Mouse (Mus musculus) limb, embryonic 15.5 days (tissue): ENCODE results near the gene Supt4a. TPM values are rescaled to one million over a fixed set of nuclear protein-coding genes. Genes with fewer than 3 reads are reported as not detected.

Source experiments
- ATAC-seq: fragments of 200-750 bp; cut with Nextera tagmentation; 2 replicates; pipeline ENCODE4 v1.8.0; 2017; ENCODE audit warnings: low read depth, moderate TSS enrichment; ENCODE audit not compliant: insufficient number of reproducible peaks, low FRiP score, low TSS enrichment
- H3K27ac ChIP-seq: fragments of 300-500 bp; sonication (generic); 2 replicates; pipeline ENCODE4 v1.5.1; 2015; ENCODE audit warnings: moderate library complexity, mild to moderate bottlenecking, inconsistent platforms
- H3K27me3 ChIP-seq: fragments of 300-500 bp; sonication (generic); 2 replicates; pipeline ENCODE4 v1.6.1; 2015; ENCODE audit warnings: inconsistent platforms
- H3K36me3 ChIP-seq: fragments of 300-500 bp; sonication (generic); 2 replicates; pipeline ENCODE4 v1.6.1; 2015; ENCODE audit warnings: inconsistent platforms
- H3K4me1 ChIP-seq: fragments of 300-500 bp; sonication (generic); 2 replicates; pipeline ENCODE4 v1.6.1; 2015; ENCODE audit warnings: inconsistent platforms
- H3K4me2 ChIP-seq: fragments of 300-500 bp; sonication (generic); 2 replicates; pipeline ENCODE4 v1.6.1; 2015; ENCODE audit warnings: mild to moderate bottlenecking, inconsistent platforms
- H3K4me3 ChIP-seq: fragments of 300-500 bp; sonication (generic); 2 replicates; pipeline ENCODE4 v1.5.1; 2015; ENCODE audit warnings: mild to moderate bottlenecking, inconsistent platforms
- H3K9ac ChIP-seq: fragments of 300-500 bp; sonication (generic); 2 replicates; pipeline ENCODE4 v1.6.1; 2015; ENCODE audit warnings: inconsistent platforms
- H3K9me3 ChIP-seq: fragments of 300-500 bp; sonication (generic); 2 replicates; pipeline ENCODE4 v1.6.1; 2016; ENCODE audit warnings: inconsistent platforms
- WGBS: fragments of 180-500 bp; shearing (Covaris S2); methylation state at CpG from one replicate; pipeline ENCODE4 v1.1.7; 2015; 5-methylcytosine and 5-hydroxymethylcytosine counted together
- polyA plus RNA-seq: library from polyadenylated mRNA; unstranded; fragments of >200 nt; fragmentation: Nextera tagmentation; extraction: Ambion mirVana; gene quantifications from 2 replicates; pipeline ENCODE4 v1.2.1, GENCODE M21; 2015

The Supt4a gene
- polyA plus RNA-seq, 1 experiment from 2014 or later = 155 TPM

DNA sequence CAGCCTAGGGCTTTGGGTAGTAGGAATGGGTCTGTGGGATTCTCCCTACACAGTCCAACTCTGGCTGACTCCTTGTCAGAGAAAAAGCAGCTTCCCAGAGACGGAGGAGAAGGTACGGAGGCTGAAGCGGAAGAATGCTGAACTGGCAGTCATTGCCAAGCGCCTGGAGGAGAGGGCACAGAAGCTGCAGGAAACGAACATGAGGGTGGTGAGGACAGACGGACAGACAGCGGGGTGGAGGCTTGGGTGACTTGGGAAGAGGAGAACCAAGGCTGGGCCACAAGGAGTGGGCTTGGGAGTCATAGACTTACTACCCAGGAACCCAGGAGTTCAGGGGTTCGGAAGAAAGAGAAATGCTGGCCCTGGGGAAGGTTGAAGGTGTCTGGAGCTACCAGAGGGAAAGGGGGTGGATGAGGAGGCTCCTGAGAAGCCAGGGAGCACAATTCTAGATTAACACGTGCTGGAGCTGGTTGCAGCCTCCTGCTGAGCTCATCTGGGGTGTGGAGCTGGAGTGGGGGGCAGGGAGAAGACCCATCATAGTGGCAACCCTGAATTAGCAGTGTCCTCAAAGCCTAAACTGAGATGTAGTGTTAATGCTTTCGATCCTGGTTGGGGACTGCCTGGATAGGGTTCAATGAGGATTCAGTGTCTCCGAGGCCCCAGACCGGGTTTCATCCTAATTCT lies 25.5 kb downstream of the Supt4a start:
- no peak overlapping the region for H3K4me3 ChIP-seq
- no peak for ATAC-seq
- H3K4me2 ChIP-seq = peak overlapping the region; percentile 93; the same call in 1 of the 2 replicates
- H3K27ac ChIP-seq = no peak overlapping the region
- WGBS = 44% methylated on average over 12 of the region's 12 CpGs
- H3K36me3 ChIP-seq = no peaks in the 10 kb centered on the region
- H3K27me3 ChIP-seq = peaks cover 91% of the 10 kb centered on the region
- H3K9ac ChIP-seq = no peak overlapping the region
- peaks cover 15% of the 10 kb centered on the region for H3K4me1 ChIP-seq
- H3K9me3 ChIP-seq = no peaks in the 10 kb centered on the region

DNA sequence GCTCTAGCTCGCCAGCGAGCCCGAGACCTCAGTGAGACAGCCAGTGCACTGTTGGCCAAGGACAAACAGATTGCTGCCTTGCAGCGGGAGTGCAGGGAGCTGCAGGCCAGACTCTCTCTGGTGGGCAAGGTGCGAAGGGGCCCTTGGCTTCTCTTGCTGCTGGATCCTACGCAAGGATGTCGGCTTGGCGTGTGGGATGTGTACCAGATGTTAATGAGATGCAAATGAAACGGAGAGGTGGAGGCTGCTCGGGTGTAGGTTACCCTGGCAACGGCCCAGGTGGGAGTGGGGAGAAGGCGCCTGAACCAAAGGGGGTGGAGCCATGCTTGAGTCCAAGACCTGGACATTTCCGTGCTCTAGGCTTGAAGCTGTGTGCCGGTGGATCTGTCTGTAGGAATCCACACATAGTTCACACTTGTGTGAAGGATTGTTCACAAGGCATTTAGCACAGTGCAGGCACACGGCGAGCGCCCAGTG lies 26.2 kb downstream of the Supt4a start:
- H3K9ac ChIP-seq = no peak overlapping the region
- ATAC-seq = no peak
- peaks cover 15% of the 10 kb centered on the region for H3K4me1 ChIP-seq
- peaks cover 87% of the 10 kb centered on the region for H3K27me3 ChIP-seq
- H3K36me3 ChIP-seq = no peaks in the 10 kb centered on the region
- H3K9me3 ChIP-seq = no peaks in the 10 kb centered on the region
- H3K4me2 ChIP-seq = peak overlapping the region; percentile 93
- no peak overlapping the region for H3K27ac ChIP-seq
- peak overlapping the region; percentile 45 for H3K4me3 ChIP-seq
- 1% methylated on average over 17 of the region's 17 CpGs for WGBS

DNA sequence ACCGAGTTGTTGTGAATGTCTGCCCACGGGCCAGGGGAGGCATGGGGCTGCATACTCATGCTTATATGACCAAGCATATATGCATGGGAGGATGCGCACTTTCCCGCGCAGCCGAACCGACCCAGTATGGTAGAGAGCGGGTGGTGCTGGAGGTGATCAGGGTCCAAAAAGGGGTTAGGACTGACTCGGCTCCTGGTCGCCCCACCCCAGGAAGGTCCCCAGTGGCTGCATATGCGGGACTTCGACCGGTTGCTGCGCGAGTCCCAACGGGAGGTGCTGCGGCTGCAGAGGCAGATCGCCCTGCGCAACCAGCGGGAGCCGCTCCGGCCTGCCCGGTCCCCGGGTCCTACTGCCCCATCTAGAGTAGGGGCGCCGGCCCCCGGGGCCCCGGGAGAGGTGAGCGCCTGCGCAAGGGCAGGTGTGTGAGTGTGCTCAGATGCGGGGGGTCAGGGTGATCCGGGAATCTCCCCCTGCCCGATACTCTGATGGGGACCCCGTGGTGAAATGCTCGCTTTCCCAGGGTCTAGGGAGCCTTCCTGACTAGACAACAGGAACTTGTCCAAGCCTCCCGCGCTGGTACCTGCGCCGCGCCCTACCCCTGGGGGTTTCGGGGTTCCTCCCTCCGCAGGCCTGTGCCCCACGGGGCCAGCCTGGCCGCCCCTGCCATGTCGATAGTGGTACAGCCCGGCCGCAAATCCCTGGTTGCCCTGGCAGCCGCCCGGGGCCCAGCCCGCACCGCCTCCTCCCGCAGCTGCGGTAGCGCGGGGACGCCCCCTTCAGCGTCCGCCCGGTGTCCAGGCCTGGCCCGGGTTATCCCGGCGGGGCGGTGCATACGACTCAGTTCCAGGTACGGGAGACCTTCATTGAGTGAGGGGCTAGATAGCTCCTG lies 26.9 kb downstream of the Supt4a start:
- no peak for ATAC-seq
- peak overlapping the region; percentile 45 for H3K4me3 ChIP-seq
- peaks cover 86% of the 10 kb centered on the region for H3K27me3 ChIP-seq
- H3K9ac ChIP-seq = peak overlapping the region; percentile 40
- WGBS = 1% methylated on average over 65 of the region's 65 CpGs
- peaks cover 15% of the 10 kb centered on the region for H3K4me1 ChIP-seq
- H3K9me3 ChIP-seq = no peaks in the 10 kb centered on the region
- peak overlapping the region; percentile 93 for H3K4me2 ChIP-seq
- H3K36me3 ChIP-seq = no peaks in the 10 kb centered on the region
- no peak overlapping the region for H3K27ac ChIP-seq

DNA sequence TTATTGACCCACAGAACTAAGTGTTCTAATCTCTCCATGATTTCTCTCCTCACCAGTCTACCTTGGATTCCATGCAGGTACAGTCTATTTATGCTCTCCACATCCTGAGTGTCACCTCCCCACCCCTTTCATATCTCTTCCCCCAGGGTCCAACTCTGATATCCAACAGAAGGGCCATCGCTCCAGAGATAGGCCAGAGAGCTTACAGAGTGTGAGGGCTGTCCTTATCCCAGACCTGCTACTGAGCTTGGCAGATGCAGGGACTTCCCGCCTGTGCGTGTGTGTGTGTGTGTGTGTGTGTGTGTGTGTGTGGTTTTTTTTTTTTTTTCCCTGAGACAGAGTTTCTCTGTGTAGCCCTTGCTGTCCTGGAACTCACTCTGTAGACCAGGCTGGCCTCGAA lies 31.4 kb downstream of the Supt4a start:
- H3K27ac ChIP-seq = no peak overlapping the region
- H3K27me3 ChIP-seq = peaks cover 41% of the 10 kb centered on the region
- no peak overlapping the region for H3K4me2 ChIP-seq
- no peaks in the 10 kb centered on the region for H3K9me3 ChIP-seq
- no peak overlapping the region for H3K9ac ChIP-seq
- no peak for ATAC-seq
- H3K36me3 ChIP-seq = no peaks in the 10 kb centered on the region
- 87% methylated on average over 4 of the region's 4 CpGs for WGBS
- peaks cover 9% of the 10 kb centered on the region for H3K4me1 ChIP-seq
- H3K4me3 ChIP-seq = no peak overlapping the region

DNA sequence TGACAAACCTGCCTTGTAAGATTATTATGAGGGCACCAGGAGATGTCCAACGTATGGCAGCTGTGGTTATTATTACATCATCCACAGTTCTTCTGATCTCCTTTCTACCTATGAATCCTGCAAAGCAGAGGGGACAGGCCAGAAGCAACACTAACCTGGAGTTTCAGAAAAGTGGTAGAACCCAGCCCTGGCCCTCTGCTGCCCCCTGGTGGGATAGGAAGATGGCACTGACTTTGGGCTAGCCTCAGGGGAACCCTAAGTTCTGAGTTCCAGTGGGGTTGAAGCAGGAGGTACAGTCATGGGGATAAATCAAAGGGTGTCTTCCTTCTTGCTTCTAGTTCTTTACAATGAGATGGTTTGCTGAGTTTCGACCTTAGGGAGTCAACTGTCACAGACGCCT lies 33.6 kb downstream of the Supt4a start:
- Histone ChIP-seq H3K27ac (no peak overlapping the region), H3K9ac (no peak overlapping the region), H3K9me3 (no peaks in the 10 kb centered on the region), H3K36me3 (no peaks in the 10 kb centered on the region), H3K4me1 (no peaks in the 10 kb centered on the region), H3K4me2 (no peak overlapping the region), H3K27me3 (peaks cover 18% of the 10 kb centered on the region), H3K4me3 (no peak overlapping the region)
- no peak for ATAC-seq
- 59% methylated on average over 3 of the region's 3 CpGs for WGBS

DNA sequence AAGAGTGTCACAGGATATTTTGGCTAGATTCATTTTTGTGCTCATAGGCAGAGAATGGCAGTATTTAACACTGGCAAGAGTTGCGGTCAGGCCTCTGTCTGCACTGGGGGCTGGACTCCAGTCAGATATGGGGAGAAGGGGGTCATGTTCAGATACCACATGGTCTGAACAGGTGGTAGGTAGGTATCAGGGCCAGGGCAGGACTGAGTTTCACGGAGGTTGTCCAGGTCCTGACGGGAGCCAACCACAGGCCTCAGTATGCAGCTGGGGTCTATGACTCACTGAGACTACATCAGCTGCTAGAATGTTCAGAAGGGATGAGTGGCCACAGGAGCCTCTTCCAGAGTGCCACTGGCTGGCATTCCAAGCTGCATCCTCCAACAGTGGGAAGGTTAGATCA lies 35.0 kb downstream of the Supt4a start:
- Histone ChIP-seq H3K27me3 (peaks cover 4% of the 10 kb centered on the region; the same call in 1 of the 2 replicates), H3K9me3 (no peaks in the 10 kb centered on the region), H3K4me2 (no peak overlapping the region), H3K4me1 (no peaks in the 10 kb centered on the region), H3K9ac (no peak overlapping the region), H3K36me3 (no peaks in the 10 kb centered on the region), H3K4me3 (no peak overlapping the region), H3K27ac (no peak overlapping the region)
- ATAC-seq = no peak
- WGBS = 78% methylated on average over 3 of the region's 3 CpGs

DNA sequence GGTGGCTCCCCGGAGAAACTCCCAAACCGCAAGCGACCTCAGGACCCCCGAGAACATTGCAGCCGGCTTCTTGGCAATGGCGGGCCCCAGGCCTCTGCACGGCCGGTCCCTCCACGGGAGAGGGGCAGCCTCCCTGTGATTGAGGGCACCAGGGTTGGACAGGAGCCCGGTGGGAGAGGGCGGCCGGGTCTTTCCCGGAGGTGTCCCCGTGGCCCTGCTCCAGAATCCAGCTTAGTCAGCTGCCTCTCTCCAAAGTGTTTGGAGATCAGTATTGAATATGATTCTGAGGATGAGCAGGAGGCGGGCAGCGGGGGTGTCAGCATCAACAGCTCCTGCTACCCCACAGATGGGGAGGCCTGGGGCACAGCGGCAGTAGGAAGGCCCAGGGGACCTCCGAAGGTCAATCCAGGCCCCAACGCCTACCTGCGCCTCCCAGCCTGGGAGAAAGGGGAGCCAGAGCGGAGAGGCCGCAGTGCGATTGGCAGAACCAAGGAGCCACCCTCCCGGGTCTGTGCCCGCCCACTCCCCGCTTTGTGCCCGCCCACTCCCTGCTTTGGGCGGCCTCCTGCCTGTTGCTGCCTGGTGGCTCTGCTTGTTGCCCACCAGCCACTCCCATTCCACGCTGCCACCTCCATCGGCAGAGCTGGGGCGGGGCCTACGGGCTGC lies 40.9 kb downstream of the Supt4a start:
- peak overlapping the region; percentile 88 for H3K4me2 ChIP-seq
- H3K27me3 ChIP-seq = no peaks in the 10 kb centered on the region
- ATAC-seq = peak; percentile 65
- WGBS = 6% methylated on average over 32 of the region's 32 CpGs
- H3K4me3 ChIP-seq = peak overlapping the region; percentile 45
- peak overlapping the region; percentile 29 for H3K9ac ChIP-seq
- no peaks in the 10 kb centered on the region for H3K36me3 ChIP-seq
- no peak overlapping the region for H3K27ac ChIP-seq
- H3K4me1 ChIP-seq = peaks cover 16% of the 10 kb centered on the region
- H3K9me3 ChIP-seq = no peaks in the 10 kb centered on the region

DNA sequence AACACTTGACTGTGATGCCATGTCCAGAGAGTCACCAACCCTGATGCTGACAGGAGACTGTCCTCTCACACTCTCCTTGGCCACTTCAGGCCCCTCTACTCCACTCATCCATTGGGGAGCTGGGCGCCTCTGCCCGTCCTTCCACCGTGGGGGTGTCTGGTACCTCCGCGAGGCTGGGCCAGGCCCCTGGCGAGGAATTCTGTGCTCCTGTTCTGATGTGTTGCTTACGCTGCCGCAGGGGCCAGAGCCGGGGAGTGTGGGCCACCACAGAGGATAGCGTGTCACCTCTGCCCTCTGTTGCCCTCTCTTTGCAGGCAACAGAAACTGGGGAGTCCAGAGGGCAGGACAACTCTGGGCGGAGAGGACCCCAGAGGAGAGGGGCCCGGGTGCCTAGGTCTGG lies 41.6 kb downstream of the Supt4a start:
- Histone ChIP-seq H3K9ac (no peak overlapping the region), H3K4me2 (peak overlapping the region; percentile 88), H3K9me3 (no peaks in the 10 kb centered on the region), H3K27me3 (no peaks in the 10 kb centered on the region), H3K27ac (no peak overlapping the region), H3K4me3 (peak overlapping the region; percentile 45), H3K36me3 (no peaks in the 10 kb centered on the region), H3K4me1 (peaks cover 16% of the 10 kb centered on the region)
- WGBS = 37% methylated on average over 12 of the region's 12 CpGs
- ATAC-seq = no peak

DNA sequence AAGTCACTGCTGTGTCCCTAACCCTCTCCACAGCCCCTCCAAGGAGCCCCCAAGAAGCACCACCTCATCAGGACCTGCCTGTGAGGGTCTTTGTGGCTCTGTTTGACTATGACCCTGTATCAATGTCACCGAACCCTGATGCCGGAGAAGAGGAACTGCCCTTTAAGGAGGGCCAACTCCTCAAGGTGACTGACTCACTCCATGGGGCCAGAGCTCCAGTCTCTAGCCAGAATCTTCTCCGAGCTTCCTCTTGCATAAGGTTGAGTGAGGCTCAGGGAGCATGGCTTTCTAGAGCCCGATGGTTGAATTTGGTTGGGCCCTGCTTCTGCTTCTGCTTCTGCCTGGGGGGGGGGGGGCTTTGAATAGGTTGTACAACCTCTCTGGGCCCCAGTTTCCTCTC lies 42.0 kb downstream of the Supt4a start:
- Histone ChIP-seq H3K27ac (no peak overlapping the region), H3K27me3 (no peaks in the 10 kb centered on the region), H3K4me1 (peaks cover 16% of the 10 kb centered on the region), H3K9me3 (no peaks in the 10 kb centered on the region), H3K9ac (no peak overlapping the region), H3K4me2 (no peak overlapping the region), H3K36me3 (no peaks in the 10 kb centered on the region), H3K4me3 (no peak overlapping the region)
- ATAC-seq = no peak
- WGBS = 91% methylated on average over 4 of the region's 4 CpGs

DNA sequence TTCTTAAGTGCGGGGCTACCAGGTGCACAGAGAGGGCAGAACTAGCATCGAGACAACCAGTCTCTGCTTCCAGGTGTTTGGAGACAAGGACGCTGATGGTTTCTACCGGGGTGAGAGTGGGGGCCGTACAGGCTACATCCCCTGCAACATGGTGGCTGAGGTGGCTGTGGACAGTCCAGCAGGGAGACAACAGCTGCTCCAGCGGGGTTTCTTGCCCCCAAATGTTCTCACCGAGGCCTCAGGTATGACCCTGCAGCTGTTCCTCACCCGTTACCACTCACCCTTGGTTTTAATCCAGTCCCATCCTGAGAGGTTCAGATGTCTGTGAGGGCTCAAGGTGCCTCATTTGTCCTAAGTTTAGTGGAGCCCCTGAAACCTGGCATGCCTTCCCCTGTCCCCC lies 42.8 kb downstream of the Supt4a start:
- Histone ChIP-seq H3K9ac (no peak overlapping the region), H3K4me3 (no peak overlapping the region), H3K9me3 (no peaks in the 10 kb centered on the region), H3K27ac (no peak overlapping the region), H3K4me2 (no peak overlapping the region), H3K4me1 (peaks cover 16% of the 10 kb centered on the region), H3K36me3 (no peaks in the 10 kb centered on the region), H3K27me3 (no peaks in the 10 kb centered on the region)
- ATAC-seq = no peak
- WGBS = 78% methylated on average over 8 of the region's 8 CpGs

DNA sequence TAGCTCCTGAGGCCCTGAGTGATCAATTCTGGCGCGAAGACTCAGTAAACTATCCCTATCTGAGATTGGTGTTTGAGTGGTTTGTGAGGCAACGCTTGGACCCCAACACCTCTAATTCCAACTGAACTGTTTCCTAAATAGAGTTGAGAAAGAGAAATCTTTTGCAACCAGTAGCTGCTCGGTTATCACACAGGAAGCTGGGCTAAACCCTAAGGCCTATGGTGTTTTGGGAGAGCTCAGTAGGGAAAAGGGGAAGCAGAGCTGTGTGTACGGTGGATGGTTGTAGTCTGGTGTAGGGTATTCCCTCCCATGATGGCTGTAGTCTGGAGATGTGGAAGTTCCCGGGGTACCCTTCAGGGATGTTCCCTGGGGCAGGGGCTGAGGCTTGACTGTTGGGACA lies 52.7 kb downstream of the Supt4a start:
- 86% methylated on average over 6 of the region's 6 CpGs for WGBS
- no peaks in the 10 kb centered on the region for H3K36me3 ChIP-seq
- H3K9me3 ChIP-seq = no peaks in the 10 kb centered on the region
- no peak overlapping the region for H3K27ac ChIP-seq
- no peak for ATAC-seq
- H3K27me3 ChIP-seq = 0 out of 2 replicates have a peak, but pooled peaks cover 3% of the 10 kb centered on the region
- H3K4me3 ChIP-seq = no peak overlapping the region
- no peak overlapping the region for H3K9ac ChIP-seq
- H3K4me1 ChIP-seq = no peaks in the 10 kb centered on the region
- H3K4me2 ChIP-seq = no peak overlapping the region
